Mouse (Mus musculus): Measurements from ENCODE around the gene Gpr83. TPM values are rescaled to one million over a fixed set of nuclear protein-coding genes. Genes with fewer than 3 reads are reported as not detected.

Gpr83 gene
- not detected for total RNA-seq (2021)
- long read RNA-seq, experiment 1, result 0 reads
- long read RNA-seq, experiment 2, result 0 reads

DNA sequence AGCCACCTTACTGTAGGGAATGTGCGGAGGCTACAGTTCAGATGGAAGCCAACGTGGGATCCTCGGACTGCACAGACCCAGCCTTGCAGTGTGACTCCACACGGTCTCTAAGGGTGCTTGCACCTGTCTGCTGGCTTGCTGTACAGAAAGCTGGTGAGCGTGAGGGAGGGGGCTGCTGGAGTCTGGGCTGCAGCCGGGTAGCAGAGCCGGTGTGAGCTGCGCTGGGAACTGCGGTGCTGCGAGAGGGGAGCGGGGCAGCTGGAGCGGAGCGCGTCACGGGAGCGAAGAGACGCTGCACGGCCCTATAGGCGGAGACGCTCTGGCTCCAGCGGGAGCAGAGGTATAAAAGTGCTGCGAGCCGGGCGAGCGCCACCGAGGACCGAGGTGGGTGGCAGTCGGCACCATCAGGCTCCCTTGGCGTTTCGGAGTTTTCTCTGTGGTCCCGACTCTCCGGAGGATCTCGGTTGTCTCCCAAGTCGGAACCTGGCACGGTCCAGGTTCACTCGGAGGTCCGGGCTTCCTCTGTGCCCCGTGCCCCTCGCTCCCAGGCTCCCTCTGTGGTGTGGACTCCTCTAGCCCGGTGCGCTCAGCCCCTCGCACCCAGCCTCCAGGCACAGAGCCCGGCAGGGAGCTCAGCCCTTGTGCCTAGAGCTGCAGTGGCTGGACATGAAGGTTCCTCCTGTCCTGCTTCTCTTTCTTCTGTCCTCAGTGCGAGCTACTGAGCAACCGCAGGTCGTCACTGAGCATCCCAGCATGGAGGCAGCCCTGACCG lies at the start of gene Gpr83:
Gene Gpr83 (plus strand): TSS at position 343 of the 772 bp plus-strand sequence.
- DNase-seq (ENCODE audit: low spot score in 2 of 2), result no peak

DNA sequence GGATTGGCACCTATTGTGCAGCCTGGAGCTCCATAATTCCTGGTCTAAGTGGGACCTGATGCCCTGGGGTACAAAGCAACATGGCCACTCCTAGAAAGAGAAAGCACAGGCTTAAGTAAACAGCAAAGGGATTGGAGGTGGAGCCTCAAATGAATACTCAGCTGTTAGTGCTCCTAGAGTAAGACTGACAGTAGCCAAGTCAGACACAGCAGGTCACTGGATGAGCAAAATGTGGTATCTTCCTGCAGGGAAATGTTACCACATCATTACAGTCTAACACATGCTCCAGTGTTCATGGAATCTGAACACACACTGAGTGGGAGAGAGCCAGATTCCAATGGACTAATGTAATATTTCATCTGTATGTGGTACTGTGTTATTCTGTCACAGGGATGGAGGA lies 38.6 kb upstream of the Gpr83 start:
- DNase-seq (ENCODE audit: low spot score in 2 of 2), result no peak

DNA sequence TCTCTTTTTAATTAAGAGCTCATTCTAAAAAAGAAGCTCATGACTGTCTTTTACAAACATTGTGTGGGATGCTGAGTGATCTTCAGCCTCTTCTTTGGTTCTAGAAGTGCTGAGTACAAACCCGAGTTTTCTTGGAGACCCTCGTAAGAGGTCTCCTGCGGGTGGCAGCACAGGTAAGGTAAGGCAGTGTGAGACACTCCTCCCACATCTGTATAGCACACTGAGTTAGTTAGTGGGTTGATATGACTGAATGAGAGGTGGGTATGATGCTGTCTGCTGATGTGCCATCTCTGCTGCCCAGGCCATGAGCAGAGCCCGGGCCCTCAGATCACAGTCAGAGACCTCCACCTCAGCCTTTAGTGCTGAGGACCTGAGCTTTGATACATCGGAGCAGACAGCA lies 35.2 kb upstream of the Gpr83 start:
- DNase-seq (ENCODE audit: low spot score in 2 of 2), result no peak

DNA sequence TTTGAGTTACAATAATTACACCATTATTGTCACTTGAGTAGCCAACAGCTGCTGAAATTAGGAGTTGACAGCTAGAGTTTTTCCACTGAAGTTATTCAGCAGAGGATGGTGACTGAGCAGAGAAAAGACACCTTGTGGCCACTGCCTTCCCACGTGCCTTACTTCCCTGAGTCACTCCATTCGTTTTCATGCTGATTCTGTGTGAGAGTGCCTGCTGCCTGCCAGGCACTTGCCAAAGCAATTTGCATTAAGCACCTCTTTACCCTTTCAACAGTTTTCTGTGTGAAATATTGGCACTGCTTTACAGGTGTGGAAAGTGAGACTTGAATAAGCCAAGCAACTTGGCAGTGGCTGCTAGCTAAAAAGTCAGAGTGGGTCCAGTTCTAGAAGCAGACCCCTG lies 32.1 kb upstream of the Gpr83 start:
- DNase-seq (ENCODE audit: low spot score in 2 of 2), result no peak

DNA sequence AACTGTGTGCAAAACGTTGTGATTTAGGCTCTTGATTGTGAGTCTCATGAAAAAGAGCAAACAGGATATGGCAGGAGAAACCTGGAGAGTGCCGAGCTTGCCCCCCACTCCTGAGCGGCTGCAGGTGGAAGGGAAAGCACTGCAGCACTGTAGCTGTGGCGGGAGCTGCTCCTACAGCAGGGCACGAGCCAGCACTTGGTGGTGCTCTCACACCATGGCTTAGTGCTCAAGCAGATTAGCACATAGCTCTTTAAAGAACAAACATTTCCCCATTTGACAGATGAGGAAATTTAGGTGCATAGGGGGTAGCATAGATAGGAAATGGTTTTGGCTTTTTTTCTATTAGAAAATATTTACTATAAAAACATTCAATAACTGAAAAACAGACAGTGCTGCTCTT lies 28.0 kb upstream of the Gpr83 start:
- no peak for DNase-seq (ENCODE audit: low spot score in 2 of 2)

DNA sequence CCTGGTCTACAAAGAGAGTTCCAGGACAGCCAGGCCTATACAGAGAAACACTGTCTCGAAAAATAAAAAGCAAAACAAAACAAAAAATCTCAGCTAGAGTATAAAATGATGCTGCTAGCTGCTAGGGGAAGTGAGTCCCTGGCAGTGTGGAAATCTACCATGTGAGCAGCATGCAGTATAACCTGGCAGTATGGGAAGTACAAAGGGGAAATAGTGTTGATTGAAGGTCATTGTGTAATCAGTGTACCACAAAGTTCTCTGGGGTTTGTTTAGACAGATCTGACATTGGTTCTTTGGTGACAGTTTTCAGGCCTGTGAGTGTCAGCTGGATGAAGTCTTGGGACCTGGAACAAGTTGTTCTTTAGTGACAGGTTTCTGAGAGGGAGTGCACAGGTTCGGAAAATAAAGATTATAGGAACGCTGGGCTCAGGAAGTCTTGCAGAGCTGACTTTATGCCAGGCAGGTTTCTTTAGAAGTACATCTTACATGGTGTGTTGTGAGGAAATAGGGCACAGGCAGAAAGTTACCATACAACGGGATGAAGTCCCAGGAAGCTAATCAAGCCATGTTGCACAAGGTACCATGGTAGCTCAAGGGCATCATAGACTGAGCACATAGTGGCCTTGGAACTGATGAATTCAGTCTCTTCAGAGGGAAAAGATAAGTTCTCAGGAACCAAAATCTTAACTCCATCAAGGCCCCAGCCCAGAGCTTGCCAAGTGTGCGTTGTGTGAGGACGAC lies 24.5 kb upstream of the Gpr83 start:
- no peak for DNase-seq (ENCODE audit: low spot score in 2 of 2)

DNA sequence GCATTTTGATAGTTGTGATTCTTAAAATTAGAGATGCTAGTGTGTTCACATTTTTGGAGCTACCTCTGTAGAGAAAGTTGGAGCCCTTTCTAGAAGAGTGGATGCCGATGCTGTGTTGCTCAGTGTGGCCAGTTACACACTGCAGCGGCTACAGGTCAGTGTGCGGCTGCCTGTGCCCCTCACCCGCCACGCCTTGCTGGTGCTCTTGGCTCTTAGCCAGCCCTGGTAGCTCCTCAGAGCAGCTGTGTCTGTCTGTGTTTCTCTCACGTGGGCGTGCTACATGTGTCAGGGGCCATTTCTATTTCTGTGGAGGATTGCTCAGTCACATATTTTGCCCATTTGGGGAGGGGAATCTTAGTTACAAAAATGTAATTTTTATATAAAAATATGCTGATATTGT lies 20.5 kb upstream of the Gpr83 start:
- no peak for DNase-seq (ENCODE audit: low spot score in 2 of 2)

DNA sequence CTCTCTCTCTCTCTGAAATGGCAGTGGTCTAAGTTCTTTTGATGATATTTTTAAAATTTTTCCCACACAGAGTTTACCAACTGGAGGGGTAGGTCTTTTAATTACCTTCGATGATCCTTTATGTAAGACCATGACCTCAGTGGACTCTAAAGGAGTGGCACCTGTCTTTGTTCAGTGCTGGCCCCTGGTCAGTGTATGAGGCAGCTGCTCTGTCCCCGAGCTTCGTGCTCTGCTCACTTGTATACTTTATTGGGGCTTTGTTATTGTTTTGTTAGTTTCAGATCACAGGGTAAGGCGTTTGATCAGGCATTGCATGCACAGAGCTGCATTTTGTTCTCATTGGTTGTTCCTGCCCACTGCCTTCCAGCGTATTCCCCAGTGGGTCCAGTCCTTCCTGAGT lies 20.0 kb upstream of the Gpr83 start:
- no peak for DNase-seq (ENCODE audit: low spot score in 2 of 2)

DNA sequence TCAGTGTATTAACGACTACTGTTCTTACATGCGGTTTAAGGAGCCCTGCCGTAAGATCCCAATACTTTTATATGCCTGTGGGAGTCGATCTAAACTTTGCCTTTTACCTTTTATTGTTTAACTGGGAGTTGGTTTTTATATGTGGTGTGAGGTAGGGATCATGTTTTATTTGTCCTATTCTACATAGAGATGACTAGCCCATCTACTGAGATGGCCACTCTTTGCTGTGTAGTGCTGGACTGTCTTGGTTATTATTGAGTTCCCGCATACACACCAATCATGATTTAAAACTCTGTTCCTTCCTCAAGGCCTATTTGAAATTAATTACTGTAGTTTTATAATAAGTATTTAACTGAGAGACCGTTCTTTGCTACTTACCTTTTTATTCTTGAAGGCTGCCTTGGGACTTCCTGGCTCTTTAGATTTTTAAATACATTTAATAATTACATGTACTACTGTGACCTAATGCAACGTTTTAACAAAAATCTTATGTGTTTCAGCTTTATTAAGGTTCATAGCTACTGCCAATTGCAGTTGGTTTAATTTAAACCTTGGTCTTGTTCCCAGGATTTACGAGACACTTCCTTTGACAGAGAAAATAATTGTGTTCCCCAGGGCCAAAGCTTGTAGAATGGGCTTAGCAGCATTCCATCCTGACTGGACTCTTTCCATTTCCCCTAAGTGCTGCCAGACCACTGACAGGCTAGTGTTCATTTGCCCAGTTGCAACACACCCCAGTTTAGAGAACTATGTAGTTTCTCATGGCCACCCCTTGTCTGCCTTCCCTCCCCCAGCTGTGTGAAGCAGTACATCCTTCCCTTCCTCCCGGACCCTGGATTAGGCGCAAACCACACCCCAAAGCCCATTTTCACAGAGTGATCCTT lies 17.9 kb upstream of the Gpr83 start:
- no peak for DNase-seq (ENCODE audit: low spot score in 2 of 2)

DNA sequence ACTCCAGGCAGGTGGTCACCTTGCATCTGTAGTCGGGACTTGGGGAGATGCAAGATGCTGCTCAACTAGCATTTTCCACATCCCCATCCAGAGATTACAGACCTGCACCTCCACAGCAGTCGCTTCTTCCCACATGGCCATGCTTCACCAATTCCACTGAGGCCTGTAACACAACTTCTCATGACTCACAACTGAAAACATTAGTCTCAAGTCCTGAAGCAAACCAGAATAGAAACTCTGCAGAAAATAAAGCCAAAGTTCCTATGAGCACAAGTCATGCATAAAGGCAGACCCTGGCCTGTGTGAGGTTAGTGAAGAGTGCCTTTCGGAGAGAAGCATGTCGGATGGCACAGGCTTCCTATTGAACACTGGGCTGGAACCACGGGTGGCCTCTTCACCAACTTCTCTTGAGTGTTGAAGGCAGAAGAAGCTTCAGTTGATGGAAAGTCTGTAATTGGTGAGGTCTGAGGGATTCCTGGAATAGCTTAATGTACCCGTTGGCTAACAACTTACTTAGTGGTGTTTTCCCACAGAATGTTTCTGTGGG lies 16.6 kb upstream of the Gpr83 start:
- DNase-seq (ENCODE audit: low spot score in 2 of 2), result no peak

DNA sequence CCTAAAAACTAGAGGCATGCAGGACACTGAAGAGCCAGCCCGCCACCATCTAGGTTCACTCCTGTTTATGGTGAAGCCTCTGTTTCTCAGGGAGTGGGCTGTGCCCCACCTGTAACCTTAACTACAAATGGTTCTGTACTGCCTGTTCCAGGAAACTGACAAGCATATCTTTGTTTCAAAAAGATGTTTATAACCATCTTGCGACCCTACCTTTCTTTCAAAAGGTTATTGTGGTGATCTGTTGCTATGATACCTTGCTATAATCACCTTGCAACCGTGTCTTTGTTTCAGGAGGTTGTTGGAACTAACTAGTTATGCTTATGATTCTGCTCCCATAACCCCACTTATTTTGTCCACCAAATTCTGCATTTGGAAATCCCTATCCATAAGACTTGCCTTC lies 16.1 kb upstream of the Gpr83 start:
- no peak for DNase-seq (ENCODE audit: low spot score in 2 of 2)

DNA sequence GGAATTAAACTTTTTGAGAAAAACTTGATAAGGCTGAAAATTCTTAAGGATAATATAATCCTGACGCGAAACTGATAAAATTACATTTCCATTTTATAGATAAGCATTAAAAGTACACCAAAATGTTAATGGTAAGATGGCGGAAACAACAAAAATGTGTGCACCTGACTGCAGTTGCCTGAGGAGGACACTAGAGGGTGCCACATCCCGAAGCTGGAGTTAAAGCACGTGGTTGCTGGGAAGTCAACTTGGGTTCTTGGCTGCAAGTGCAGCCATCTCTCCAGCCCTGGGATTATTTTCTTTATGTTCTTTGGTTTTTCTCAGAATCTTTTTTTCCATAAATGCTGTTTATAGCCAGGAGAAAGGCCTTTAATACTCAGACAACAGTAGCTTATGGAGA lies 13.6 kb upstream of the Gpr83 start:
- no peak for DNase-seq (ENCODE audit: low spot score in 2 of 2)

DNA sequence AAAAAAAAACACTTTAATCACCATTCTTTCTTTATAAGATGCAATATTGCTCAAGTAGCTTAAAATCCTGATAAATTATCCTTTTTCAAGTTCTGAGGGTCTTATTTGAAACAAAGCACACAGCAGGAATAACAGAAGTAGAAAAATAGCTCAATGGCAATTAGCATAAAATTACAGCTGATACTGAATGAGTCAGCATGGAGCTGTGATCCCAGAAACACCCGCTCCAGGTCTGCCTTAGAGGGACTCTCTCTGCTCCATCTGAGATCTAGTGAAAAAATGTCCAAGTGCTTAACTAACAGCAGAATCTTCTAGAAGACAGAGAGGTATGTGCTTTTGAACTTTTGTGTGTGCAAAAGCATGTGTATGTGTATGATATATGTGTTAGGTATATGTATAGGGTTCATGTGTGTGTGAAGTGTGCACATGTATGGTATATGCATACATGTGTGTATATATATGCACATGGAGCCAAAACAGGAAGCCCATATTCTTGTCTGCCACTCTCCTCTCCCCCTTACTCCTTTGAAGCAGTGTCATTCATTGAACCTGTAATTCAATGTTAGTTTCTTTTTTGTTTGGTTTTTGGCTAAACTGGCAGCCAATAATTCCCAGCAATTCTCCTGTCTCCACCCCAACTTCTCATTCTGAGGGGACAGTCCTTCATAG lies 11.6 kb upstream of the Gpr83 start:
- no peak for DNase-seq (ENCODE audit: low spot score in 2 of 2)

DNA sequence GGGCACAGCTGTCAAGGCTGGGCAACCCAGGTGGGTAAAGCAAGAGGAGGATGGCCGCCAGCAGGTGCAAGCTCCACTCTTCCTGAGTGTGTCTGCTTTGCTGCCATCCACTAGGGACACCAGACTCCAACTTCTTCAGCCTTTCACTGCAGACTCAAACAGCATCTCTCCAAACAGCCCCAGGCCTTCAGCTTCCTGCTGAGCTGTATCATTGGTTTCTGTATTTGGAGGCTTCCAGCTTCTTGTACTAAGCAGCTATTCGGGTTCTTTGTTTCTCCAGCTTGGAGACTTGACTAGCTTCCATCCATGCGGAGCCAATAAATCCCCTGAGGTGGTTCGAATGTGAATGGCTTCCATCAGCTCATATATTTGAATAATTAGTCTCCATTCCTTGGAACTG lies 5.4 kb upstream of the Gpr83 start:
- DNase-seq (ENCODE audit: low spot score in 2 of 2), result no peak

DNA sequence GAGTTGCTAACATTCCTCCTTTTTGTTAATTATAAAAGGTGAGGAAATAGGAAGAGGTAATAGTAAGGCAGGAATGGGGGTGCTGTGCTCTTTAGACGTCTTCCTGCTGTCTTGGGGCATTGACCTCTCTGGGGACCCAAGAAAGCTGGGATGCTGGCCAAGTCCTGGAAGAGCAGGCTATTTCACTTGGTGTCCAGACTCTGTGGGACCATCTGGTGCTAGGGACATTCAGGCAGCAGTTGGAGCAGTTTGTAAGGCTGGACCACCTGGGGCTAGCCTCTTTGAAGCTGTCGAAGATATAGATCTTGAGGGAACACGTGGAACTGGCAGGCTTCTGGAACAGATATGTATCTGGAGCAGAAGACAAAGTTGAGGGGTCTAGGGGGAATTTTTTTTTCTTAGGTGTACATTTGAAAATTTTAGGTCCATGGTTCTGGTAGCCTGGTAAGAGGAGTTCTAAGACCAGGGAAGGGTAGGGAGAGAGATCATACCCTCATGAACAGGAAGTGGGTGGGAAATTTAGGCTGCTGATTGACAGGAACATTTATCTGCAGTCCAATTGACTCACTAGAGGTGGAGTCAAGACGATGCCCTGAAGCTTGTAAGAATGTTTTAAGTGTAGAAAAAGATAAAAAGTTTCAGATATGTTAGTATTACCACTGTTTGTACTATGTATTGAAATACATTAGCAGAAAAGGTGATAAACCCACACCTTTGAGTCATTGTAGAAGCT lies 2.9 kb upstream of the Gpr83 start:
- DNase-seq (ENCODE audit: low spot score in 2 of 2), result no peak

DNA sequence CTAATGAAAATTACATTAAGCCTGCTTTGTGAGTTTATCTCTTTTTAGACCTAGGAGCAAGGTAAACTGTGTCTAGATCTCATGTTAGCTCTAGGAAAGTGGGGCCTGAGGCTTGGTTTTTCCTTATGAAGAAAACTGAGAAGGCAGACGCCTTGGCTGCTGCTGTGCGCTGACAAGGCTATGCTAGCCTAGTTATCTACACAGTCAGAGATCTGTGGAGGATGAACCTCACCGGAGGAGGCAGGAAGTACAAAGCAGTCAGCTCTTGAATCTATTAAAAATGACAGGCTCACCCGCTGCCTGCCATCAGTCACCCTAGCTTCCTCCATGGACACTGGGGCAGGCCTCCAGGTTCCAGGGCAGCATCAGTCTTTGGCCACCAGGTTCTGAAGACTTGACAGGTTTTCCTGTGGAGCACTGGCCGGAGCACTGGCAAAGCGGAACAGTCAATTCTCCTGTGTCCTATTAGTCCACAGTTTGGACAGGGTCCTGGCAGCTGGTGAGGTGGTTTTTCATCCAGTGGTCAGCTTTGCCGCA lies 1.8 kb upstream of the Gpr83 start:
- no peak for DNase-seq (ENCODE audit: low spot score in 2 of 2)

DNA sequence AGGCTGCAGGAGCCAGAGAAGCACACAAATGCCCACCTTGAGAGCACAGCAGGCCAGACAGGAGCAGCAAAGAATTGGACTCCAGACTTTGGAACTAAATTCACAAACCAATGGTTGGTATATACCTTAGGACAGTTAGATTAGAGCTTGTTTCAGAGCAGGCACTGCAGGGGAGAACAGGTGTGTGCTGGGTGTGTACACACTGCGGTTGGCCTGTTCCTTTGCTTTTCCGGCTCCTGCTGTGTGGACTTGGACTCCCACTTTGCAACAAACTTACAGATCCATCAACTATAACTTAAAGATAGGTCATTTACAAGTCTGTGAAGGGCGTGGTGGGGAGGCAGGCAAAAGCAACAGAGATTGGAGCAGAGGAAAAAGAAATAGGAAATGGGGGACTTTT lies 1.2 kb upstream of the Gpr83 start:
- no peak for DNase-seq (ENCODE audit: low spot score in 2 of 2)

DNA sequence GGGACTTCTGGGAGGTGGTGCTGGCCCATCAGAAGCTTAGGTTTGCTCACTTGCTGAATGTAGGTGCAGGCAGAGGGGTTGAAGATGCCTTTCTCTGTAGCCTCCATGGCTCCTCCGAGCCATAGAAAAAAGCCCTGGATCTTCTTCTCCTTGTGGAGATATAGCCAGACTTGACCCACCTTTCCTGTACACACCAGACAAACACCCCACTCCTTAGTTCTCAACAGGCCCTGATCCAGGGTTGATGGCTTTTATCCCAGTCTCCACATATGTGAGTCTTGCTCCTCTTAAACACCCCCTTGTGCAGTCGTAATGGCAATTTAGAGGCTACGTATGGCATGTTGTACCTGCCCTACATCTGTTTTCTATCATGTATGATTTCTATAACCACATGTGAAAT lies 3.1 kb downstream of the Gpr83 start:
- no peak for DNase-seq (ENCODE audit: low spot score in 2 of 2)

DNA sequence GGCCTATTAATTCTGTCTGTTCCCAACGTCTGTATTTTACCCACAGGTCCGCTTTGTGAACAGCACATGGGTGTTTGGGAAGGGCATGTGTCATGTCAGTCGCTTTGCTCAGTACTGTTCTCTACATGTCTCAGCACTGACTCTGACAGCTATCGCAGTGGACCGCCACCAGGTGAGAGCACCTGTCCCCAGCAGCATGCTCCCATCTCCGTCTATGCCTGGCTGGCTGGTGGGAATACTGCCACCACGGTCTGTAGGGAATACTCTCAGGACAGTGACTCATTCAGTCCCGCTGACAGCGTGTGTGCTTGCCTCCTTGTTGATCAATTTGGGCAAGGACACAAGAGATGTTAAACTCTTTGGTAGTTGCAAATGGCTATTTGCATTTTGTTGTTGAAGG lies 4.7 kb downstream of the Gpr83 start:
- DNase-seq (ENCODE audit: low spot score in 2 of 2), result no peak

DNA sequence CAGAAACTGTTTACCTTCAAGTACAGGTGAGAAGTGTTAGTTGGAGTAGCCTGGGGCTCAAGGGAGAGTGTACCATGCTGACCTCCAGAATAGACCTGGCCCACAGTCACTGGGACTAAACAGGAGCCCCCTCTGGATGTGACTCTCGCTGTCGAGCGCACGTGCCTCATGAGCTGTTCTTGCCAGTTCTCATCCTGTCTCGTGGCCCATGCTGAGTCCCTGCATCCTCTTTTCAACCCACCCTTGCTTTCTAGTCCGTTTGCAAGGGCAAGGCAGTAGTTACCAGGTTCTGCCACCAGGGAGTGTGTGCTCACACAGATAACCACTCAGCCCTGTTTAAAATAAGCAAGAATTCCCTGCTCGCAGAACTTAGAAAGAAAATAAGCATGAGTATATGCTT lies 6.9 kb downstream of the Gpr83 start:
- DNase-seq (ENCODE audit: low spot score in 2 of 2), result peak; percentile 28 to 48
